Mouse (Mus musculus): ENCODE data around the gene Homer3. TPM values are rescaled to one million over a fixed set of nuclear protein-coding genes. Genes with fewer than 3 reads are reported as not detected.

The Homer3 gene
- polyA plus RNA-seq, 1 experiment, result 18.2 TPM

GRCm38 (mm10) chr8:70283136-70284077 is 780 bp downstream of the Homer3 start:
- DNase-seq (ENCODE audit: extremely low spot score in 1 of 2, low spot score in 1 of 2), result no peak

GRCm38 (mm10) chr8:70284421-70284820 is 1.8 kb downstream of the Homer3 start:
- no peak for DNase-seq (ENCODE audit: extremely low spot score in 1 of 2, low spot score in 1 of 2)

- DNase-seq (ENCODE audit: extremely low spot score in 1 of 2, low spot score in 1 of 2), result no peak
These were observed 2.7 kb downstream of the Homer3 start for GRCm38 (mm10) chr8:70285304-70285703.

- no peak for DNase-seq (ENCODE audit: extremely low spot score in 1 of 2, low spot score in 1 of 2)
These were observed 4.1 kb downstream of the Homer3 start for GRCm38 (mm10) chr8:70286737-70287136.

GRCm38 (mm10) chr8:70293988-70294405 is 11.4 kb downstream of the Homer3 start:
- no peak for DNase-seq (ENCODE audit: extremely low spot score in 1 of 2, low spot score in 1 of 2)

- no peak for DNase-seq (ENCODE audit: extremely low spot score in 1 of 2, low spot score in 1 of 2)
These were observed 18.3 kb downstream of the Homer3 start for GRCm38 (mm10) chr8:70300881-70301280.

GRCm38 (mm10) chr8:70302358-70302890 is 19.8 kb downstream of the Homer3 start, which contains the start of the genes Ddx49 and Cope:
Gene Ddx49, minus strand, starts transcription at chr8:70302489.
Gene Cope, plus strand, starts transcription at chr8:70302518.
- DNase-seq (ENCODE audit: extremely low spot score in 1 of 2, low spot score in 1 of 2), result peak; percentile 93 to 97

- no peak for DNase-seq (ENCODE audit: extremely low spot score in 1 of 2, low spot score in 1 of 2)
These were observed 20.3 kb downstream of the Homer3 start for GRCm38 (mm10) chr8:70302901-70303300.

GRCm38 (mm10) chr8:70309311-70309710 is 26.7 kb downstream of the Homer3 start:
- peak in 1 of 2 experiments; percentile 50 for DNase-seq (ENCODE audit: extremely low spot score in 1 of 2, low spot score in 1 of 2)

- DNase-seq (ENCODE audit: extremely low spot score in 1 of 2, low spot score in 1 of 2), result no peak
These were observed 30.8 kb downstream of the Homer3 start for GRCm38 (mm10) chr8:70313399-70313798.

GRCm38 (mm10) chr8:70315624-70316510 is 33.2 kb downstream of the Homer3 start, which contains the start of gene Cers1:
Gene Cers1, plus strand, starts transcription at chr8:70315775.
- DNase-seq (ENCODE audit: extremely low spot score in 1 of 2, low spot score in 1 of 2), result peak in 1 of 2 experiments; percentile 86

GRCm38 (mm10) chr8:70316511-70317504 is 34.2 kb downstream of the Homer3 start:
- DNase-seq (ENCODE audit: extremely low spot score in 1 of 2, low spot score in 1 of 2), result peak; percentile 91 to 93

- no peak for DNase-seq (ENCODE audit: extremely low spot score in 1 of 2, low spot score in 1 of 2)
These were observed 35.2 kb downstream of the Homer3 start for GRCm38 (mm10) chr8:70317872-70318271.

- DNase-seq (ENCODE audit: extremely low spot score in 1 of 2, low spot score in 1 of 2), result no peak
These were observed 41.1 kb downstream of the Homer3 start for GRCm38 (mm10) chr8:70323716-70324115.

GRCm38 (mm10) chr8:70327512-70327911 is 44.9 kb downstream of the Homer3 start:
- DNase-seq (ENCODE audit: extremely low spot score in 1 of 2, low spot score in 1 of 2), result no peak

GRCm38 (mm10) chr8:70329124-70329834 is 46.7 kb downstream of the Homer3 start, which contains the start of gene Gdf1:
Gene Gdf1, plus strand, starts transcription at chr8:70329817.
- no peak for DNase-seq (ENCODE audit: extremely low spot score in 1 of 2, low spot score in 1 of 2)

GRCm38 (mm10) chr8:70329835-70330740 is 47.5 kb downstream of the Homer3 start:
- no peak for DNase-seq (ENCODE audit: extremely low spot score in 1 of 2, low spot score in 1 of 2)

All from frontal cortex, adult 2 months (tissue).